Mouse (Mus musculus) heart, postnatal 4 days (tissue): ENCODE measurements around the gene Olfr675. TPM values are rescaled to one million over a fixed set of nuclear protein-coding genes. Genes with fewer than 3 reads are reported as not detected.
"Not testable (repeated sequence)": the region's sequence is repeated elsewhere in the genome, so short reads cannot be mapped to it uniquely, and the experiment has no call there.

Experiments
- DNase-seq: peaks from one replicate; pipeline ENCODE4 v3.0.0; 2021
- total RNA-seq, 2 experiments: library from RNA; stranded (reverse); gene quantifications; 2 replicates each; pipeline ENCODE4 v1.2.3; 2021

Olfr675 gene
- total RNA-seq = not detected

DNA sequence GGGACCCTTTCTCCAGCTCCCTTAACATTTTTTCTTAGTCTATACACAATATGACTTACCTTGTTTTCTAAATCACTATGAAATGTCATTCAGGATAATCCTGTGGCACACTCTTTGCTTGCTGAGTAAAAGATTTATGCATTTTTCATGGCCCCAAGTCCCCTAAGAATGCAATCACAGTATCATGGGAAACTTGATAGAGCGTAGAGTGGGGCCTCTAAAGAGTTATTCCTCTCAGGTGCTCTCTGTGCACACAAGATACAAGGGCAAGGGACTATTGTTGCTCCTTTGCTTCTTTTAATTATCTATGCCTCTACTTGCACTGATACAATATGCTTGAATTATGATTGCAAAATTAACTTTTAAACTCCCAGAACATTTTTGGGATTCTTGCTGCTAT lies at the start of gene Olfr675:
TSS of gene Olfr675 (minus strand) at position 101 of the 400 bp plus-strand sequence.
- no peak for DNase-seq

DNA sequence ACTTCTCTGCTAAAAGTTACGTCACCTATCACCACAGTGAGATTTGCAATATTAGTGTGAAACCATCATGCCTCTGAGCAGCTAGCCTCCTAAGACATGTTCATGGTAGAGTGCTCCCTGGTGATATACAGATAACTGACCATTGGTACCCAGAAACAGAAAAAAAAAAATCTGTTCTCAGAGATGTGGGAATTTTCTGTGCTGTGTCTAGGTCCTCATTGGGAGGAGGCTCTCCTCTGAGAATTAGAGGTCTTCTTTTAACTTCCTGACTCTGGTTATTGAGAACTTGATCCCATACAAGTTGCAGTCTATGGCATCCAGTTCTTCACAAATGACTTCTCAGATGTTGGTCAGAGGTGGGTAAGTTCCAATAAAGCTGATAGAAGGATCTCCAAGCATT lies 35.9 kb upstream of the Olfr675 start, which contains the start of gene Olfr678:
TSS of gene Olfr678 (plus strand) at position 301 of the 400 bp plus-strand sequence.
- no peak for DNase-seq

DNA sequence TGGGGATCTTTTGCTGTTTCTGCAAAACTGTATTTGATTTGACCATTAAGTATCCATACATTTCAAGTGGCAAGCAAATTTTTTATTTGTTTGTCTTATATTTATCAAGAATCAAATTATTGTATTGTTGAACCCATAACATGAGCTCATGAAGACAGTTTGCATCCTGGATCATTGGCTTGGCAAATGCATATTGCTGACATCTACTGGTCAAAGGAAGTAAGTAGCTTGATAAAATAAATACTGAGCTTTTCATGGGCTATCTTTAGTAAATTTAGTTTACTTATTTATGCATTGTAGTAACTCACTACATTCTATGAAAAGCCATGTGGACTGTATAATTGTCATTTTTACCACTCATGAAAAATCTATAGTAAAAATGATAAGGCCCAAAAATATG lies 30.7 kb upstream of the Olfr675 start:
- no peak for DNase-seq

DNA sequence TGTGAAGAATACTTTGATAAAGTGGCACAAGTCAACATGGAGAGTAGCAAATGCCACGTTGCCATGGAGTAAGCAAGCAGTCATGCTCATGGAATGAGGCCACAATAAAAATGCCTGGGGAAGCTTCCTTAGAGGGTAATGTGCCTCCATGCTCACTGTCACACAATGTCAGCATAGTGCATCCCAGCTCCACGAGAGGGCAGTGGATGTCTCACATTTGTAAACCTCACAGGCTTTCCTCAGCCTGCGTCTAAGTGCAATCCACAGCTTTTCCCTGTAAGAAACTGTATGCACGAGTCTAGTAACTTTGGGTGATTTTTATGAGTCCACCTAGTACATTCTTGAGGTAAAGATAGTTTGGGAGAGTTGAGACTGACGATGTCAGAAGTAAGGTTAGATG lies 5.6 kb upstream of the Olfr675 start:
- not testable (repeated sequence) for DNase-seq

DNA sequence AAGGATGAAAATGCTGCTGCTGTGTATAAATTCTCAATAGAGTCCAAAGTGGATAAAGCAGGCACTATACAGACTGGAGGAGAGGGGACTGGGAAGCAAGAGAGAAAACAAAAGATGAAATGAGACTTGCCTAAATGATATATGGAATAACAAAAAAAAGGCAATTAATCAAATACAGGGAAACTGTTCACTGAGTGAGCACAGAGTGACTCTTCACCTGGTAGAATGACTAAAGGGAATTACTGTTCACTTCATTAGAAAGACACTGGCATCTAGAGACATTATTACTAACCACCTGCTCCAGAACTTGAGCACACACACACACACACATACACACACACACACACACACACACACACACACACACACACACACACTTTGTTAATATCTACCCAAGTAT lies 4.1 kb upstream of the Olfr675 start, which contains the start of gene Olfr676:
TSS of gene Olfr676 (plus strand) at position 301 of the 400 bp plus-strand sequence.
- no peak for DNase-seq

DNA sequence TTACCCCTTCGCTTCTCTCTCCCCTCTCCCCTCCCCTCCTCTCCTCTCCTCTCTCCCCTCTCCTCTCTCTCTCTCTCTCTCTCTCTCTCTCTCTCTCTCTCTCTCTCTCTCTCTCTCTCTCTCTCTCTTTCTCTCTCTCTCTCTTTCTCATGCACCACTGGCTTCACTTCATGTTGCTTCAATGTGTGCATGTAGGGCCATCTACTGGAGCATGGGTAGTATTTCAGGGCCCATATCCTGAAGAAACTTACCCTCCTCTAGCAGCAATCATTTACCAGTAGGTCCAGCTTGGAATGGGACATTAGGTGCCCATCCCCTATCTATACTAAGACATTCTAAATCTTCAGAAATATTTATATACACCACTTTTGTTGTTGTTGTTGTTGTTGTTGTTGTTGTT lies 5.7 kb downstream of the Olfr675 start:
- DNase-seq = no peak

DNA sequence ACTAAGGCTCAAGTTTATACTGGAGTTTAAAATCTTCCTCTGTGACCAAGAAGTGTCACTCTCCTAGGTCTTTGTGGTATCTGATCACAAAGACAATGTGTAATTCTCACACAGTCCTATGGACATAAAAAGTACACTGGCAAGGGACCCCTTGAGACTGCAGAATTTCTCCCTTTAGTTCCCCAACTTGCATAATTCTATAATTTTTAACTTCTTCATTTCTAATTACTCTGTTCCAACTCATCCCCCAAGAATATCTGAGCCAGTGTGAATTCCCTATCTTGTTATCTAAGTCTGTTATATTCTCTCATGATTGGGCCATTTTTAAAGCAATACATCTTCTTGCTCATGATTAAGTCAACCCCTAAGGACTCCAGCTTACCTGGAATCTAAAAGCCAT lies 26.3 kb downstream of the Olfr675 start, which contains the start of gene Olfr672:
TSS of gene Olfr672 (minus strand) at position 101 of the 400 bp plus-strand sequence.
- DNase-seq = no peak

DNA sequence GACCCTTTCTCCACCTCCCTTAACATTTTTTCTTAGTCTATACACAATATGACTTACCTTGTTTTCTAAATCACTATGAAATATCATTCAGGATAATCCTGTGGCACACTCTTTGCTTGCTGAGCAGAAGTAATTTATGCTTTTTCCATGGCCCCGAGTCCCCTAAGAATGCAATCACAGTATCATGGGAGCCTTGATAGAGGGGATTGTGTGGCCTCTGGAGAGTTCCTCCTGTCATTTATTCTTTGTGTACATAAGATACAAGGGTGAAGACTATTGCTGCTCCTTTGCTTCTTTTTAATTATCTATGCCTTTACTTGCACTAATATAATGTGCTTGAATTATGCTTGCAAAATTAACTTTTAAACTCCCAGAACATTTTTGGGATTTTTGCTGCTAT lies 49.2 kb downstream of the Olfr675 start, which contains the start of gene Olfr671:
TSS of gene Olfr671 (minus strand) at position 101 of the 400 bp plus-strand sequence.
- no peak for DNase-seq

DNA sequence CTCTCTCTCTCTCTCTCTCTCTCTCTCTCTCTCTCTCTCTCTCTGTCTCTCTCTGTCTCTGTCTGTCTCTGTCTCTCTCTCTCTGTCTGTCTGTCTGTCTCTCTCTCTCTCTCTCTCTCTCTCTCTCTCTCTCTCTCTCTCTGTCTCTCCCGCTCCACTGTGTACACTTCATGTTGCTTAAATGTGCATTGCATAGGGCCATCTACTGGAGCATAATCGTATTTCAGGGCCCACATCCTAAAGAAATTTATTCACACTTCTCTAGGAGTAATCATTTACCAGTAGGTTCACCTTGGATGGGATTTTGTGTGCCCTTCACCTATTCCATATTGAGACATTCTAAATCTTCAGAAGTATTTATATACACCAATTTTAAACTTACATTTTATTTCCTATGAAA lies 55.8 kb downstream of the Olfr675 start:
- not testable (repeated sequence) for DNase-seq

Other genes starting within 250 kb of the Olfr675 start
- gene Usp17lb, start 185.9 kb downstream of the Olfr675 start, total RNA-seq = not detected
- not detected for gene Usp17la, start 171.5 kb downstream of the Olfr675 start, total RNA-seq
- not detected for gene Olfr665, start 150.4 kb downstream of the Olfr675 start, total RNA-seq
- gene Olfr666, start 132.5 kb downstream of the Olfr675 start, total RNA-seq = not detected
- not detected for gene Olfr667, start 107.0 kb downstream of the Olfr675 start, total RNA-seq
- not detected for gene Olfr668, start 100.4 kb downstream of the Olfr675 start, total RNA-seq
- not detected for gene Olfr669, start 94.2 kb downstream of the Olfr675 start, total RNA-seq
- gene Olfr670, start 65.8 kb downstream of the Olfr675 start, total RNA-seq = not detected
- not detected for gene Olfr671, start 49.3 kb downstream of the Olfr675 start, total RNA-seq
- not detected for gene Olfr672, start 26.4 kb downstream of the Olfr675 start, total RNA-seq
- gene Olfr676, start 4.2 kb upstream of the Olfr675 start, total RNA-seq = not detected
- not detected for gene Olfr677, start 22.9 kb upstream of the Olfr675 start, total RNA-seq
- not detected for gene Olfr678, start 36.0 kb upstream of the Olfr675 start, total RNA-seq
- gene Olfr679, start 52.7 kb upstream of the Olfr675 start, total RNA-seq = not detected
- not detected for gene Olfr680-ps1, start 64.4 kb upstream of the Olfr675 start, total RNA-seq
- gene Olfr681, start 88.4 kb upstream of the Olfr675 start, total RNA-seq = not detected
- gene Olfr683, start 118.6 kb upstream of the Olfr675 start, total RNA-seq = not detected
- not detected for gene Olfr684, start 135.2 kb upstream of the Olfr675 start, total RNA-seq
- gene Olfr685, start 157.6 kb upstream of the Olfr675 start, total RNA-seq = not detected
- gene Olfr686, start 179.0 kb upstream of the Olfr675 start, total RNA-seq = not detected